Mouse (Mus musculus) intestine, embryonic 14.5 days (tissue): ENCODE measurements around the gene Degs1. TPM values are rescaled to one million over a fixed set of nuclear protein-coding genes. Genes with fewer than 3 reads are reported as not detected.

Source experiments
- ATAC-seq: fragments of 200-750 bp; cut with Nextera tagmentation; replicated peaks from 2 replicates; pipeline ENCODE4 v1.8.0; 2017; ENCODE audit warnings: low read depth, moderate number of reproducible peaks, moderate TSS enrichment, moderate library complexity; ENCODE audit not compliant: low FRiP score, low TSS enrichment
- DNase-seq: peaks from one replicate; pipeline ENCODE4 v3.0.0-alpha.2; 2018; ENCODE audit warnings: low spot score
- H3K27ac ChIP-seq: fragments of 300-500 bp; sonication (generic); 2 replicates; pipeline ENCODE4 v1.5.1; 2014; ENCODE audit warnings: low read depth, mild to moderate bottlenecking, control low read depth
- H3K27me3 ChIP-seq: fragments of 300-500 bp; sonication (generic); replicated peaks from 2 replicates; pipeline ENCODE4 v1.6.1; 2014; ENCODE audit warnings: low read length, control low read depth; ENCODE audit not compliant: control insufficient read depth, insufficient read depth
- H3K36me3 ChIP-seq: fragments of 300-500 bp; sonication (generic); 2 replicates; pipeline ENCODE4 v1.6.1; 2014; ENCODE audit warnings: low read length, control low read depth; ENCODE audit not compliant: control insufficient read depth, insufficient read depth
- H3K4me1 ChIP-seq: fragments of 300-500 bp; sonication (generic); replicated peaks from 2 replicates; pipeline ENCODE4 v1.6.1; 2014; ENCODE audit warnings: low read length, control low read depth, mixed read lengths; ENCODE audit not compliant: control insufficient read depth, insufficient read depth
- H3K4me2 ChIP-seq: fragments of 300-500 bp; sonication (generic); 2 replicates; pipeline ENCODE4 v1.6.1; 2014; ENCODE audit warnings: low read length
- H3K4me3 ChIP-seq: fragments of 300-500 bp; sonication (generic); 2 replicates; pipeline ENCODE4 v1.5.1; 2014; ENCODE audit warnings: low read depth, low read length, control low read depth, mixed read lengths
- H3K9ac ChIP-seq: fragments of 300-500 bp; sonication (generic); 2 replicates; pipeline ENCODE4 v1.6.1; 2014; ENCODE audit warnings: mild to moderate bottlenecking, low read length
- H3K9me3 ChIP-seq: fragments of 300-500 bp; sonication (generic); 2 replicates; pipeline ENCODE4 v1.6.1; 2016; ENCODE audit warnings: low read length, control low read depth; ENCODE audit not compliant: control insufficient read depth
- WGBS: fragments of 180-500 bp; shearing (Covaris S2); extraction: QIAGEN DNeasy Blood & Tissue Kit; methylation state at CpG from one replicate; pipeline ENCODE4 v1.1.7; 2014; 5-methylcytosine and 5-hydroxymethylcytosine counted together
- polyA plus RNA-seq: library from polyadenylated mRNA; unstranded; fragments of >200 nt; fragmentation: Nextera tagmentation; extraction: Ambion mirVana; gene quantifications from 2 replicates; pipeline ENCODE4 v1.2.1, GENCODE M21; 2014

Gene Degs1
- polyA plus RNA-seq, 1 experiment from 2014 or later: 119 TPM

DNA sequence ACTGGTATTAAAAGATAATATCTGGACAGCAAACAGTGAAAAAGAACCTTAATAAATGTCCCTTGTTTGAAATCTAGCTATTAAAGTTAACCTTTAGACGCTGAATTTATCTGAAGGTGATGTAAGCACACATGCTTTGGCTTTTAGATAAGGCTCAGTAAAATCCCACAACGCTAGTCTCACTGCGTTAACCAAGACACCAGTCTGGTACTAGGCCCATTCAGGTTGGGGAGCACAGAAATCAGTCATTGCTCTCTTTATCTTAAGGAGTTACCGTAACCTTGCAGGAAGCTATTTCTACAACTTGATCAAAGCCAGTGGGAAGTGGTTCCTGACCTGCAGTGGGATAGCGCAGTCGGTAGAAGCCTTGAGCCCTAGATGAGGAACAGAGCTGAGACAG is 7.5 kb downstream of the Degs1 start:
- Histone ChIP-seq H3K27ac (no peak overlapping the region), H3K27me3 (no peaks in the 10 kb centered on the region), H3K9me3 (no peaks in the 10 kb centered on the region), H3K4me2 (no peak overlapping the region), H3K4me3 (no peak overlapping the region), H3K4me1 (peaks cover 2% of the 10 kb centered on the region; the same call in 1 of the 2 replicates), H3K9ac (no peak overlapping the region), H3K36me3 (peaks cover 51% of the 10 kb centered on the region)
- DNase-seq (no peak), ATAC-seq (peak; percentile 67; the same call in 1 of the 2 replicates)
- WGBS: 65% methylated on average over 6 of the region's 6 CpGs

DNA sequence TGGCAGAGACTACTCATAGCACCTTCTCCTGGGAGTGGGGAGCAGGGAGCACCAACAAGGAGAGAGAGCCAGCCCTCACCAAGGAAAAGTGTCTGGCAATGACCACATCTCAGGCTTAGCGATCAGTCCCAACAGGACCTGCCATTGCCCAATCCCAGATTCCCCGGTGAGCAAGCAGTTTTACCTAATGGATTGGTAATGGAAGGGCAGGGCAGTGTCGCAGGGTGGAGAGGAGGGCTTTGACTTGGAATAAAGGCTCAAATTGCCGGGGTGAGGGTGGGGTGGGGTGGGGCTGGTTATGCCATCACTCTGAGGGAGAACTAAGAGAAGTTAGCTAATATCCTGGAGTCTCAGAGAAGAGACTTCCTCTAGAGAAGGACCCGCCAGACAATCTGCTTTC is 11.0 kb downstream of the Degs1 start:
- no peak overlapping the region for H3K4me2 ChIP-seq
- H3K9me3 ChIP-seq: no peaks in the 10 kb centered on the region
- no peak overlapping the region for H3K4me3 ChIP-seq
- H3K36me3 ChIP-seq: peaks cover 25% of the 10 kb centered on the region
- H3K9ac ChIP-seq: no peak overlapping the region
- no peaks in the 10 kb centered on the region; the same call in 1 of the 2 replicates for H3K4me1 ChIP-seq
- no peak for DNase-seq
- no peaks in the 10 kb centered on the region for H3K27me3 ChIP-seq
- no peak for ATAC-seq
- 81% methylated on average over 5 of the region's 5 CpGs for whole genome bisulfite sequencing
- no peak overlapping the region for H3K27ac ChIP-seq

DNA sequence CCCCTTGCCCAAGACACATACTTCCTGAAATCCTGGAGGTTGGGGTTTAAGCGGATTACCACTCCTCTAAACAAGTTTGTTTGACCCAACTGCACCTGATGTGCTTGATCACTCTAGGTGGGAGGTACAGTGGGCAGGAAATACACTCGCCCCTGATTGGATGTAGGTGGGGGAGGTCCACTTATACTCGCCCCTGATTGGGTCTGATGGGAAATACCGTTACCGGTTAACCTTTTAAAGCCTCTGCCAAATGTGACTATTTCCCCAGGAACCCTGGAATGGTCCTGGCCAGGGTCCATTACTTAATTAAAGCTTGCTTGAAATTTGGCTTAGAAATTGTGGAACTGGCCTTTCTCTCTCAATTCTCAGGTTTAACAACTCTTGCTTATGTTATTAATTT is 11.5 kb downstream of the Degs1 start:
- H3K27me3 ChIP-seq: no peaks in the 10 kb centered on the region
- H3K4me3 ChIP-seq: no peak overlapping the region
- H3K27ac ChIP-seq: no peak overlapping the region
- 82% methylated on average over 5 of the region's 5 CpGs for WGBS
- no peak overlapping the region for H3K4me2 ChIP-seq
- DNase-seq (no peak), ATAC-seq (no peak)
- H3K9me3 ChIP-seq: no peaks in the 10 kb centered on the region
- no peaks in the 10 kb centered on the region; the same call in 1 of the 2 replicates for H3K4me1 ChIP-seq
- peaks cover 20% of the 10 kb centered on the region for H3K36me3 ChIP-seq
- no peak overlapping the region for H3K9ac ChIP-seq

DNA sequence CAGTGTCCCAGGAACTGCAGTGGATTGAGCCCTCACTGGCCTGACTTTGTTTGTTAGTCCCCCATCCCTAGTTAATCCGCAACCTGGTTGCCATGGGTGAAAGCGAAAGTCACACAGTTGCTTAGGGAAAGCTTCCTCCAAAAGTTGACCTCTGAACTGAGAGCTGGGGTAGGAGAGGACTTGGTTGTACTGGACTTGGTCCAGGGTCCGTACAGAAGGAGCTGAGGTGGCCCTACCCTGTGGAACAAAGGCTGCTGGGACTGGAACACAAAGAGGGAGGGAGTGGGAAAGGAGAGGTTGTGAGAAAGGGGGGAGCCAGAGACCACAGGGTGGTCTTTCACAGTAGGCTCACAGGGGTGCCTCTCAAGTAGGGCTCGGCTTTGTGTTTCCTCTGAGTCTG is 14.3 kb downstream of the Degs1 start:
- H3K27ac ChIP-seq: no peak overlapping the region
- 65% methylated on average over 4 of the region's 4 CpGs for WGBS

DNA sequence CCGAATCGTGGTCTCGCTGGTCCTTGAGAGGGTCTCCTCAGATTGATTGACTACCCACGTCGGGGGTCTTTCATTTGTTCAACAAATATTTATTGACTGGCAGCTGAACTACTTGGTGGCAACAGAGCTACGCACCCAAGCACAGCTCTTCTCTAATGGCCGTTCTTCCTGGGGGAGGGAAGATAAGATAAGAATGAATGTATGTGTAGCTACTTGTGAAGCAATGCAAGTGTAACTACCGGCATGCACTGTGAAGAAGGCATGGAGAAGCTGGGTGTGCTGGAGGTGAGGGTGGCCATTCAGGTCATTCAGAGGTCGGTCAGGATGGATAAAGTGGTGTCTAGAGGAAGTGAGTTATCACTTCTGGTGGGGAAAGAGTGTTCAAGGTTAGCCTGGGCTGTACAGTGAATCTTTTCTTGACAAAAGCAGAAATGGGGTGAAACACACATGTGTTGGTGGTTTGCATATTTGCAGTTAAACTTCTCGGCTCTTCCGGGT is 16.5 kb downstream of the Degs1 start:
- no peak overlapping the region for H3K4me2 ChIP-seq
- no peaks in the 10 kb centered on the region for H3K4me1 ChIP-seq
- 87% methylated on average over 11 of the region's 11 CpGs for WGBS
- no peaks in the 10 kb centered on the region for H3K9me3 ChIP-seq
- no peak overlapping the region for H3K9ac ChIP-seq
- no peaks in the 10 kb centered on the region for H3K27me3 ChIP-seq
- no peak overlapping the region for H3K4me3 ChIP-seq
- no peak overlapping the region for H3K27ac ChIP-seq
- DNase-seq (no peak), ATAC-seq (no peak)
- no peaks in the 10 kb centered on the region for H3K36me3 ChIP-seq

More for the DNA sequence above, 14.3 kb downstream of the Degs1 start:
- H3K9me3 ChIP-seq: no peaks in the 10 kb centered on the region
- DNase-seq (no peak), ATAC-seq (0 out of 2 replicates have a peak, but pooled peaks have one; percentile 27)
- H3K9ac ChIP-seq: no peak overlapping the region
- peaks cover 8% of the 10 kb centered on the region; the same call in 1 of the 2 replicates for H3K36me3 ChIP-seq
- no peak overlapping the region for H3K4me3 ChIP-seq
- H3K27me3 ChIP-seq: no peaks in the 10 kb centered on the region
- no peaks in the 10 kb centered on the region for H3K4me1 ChIP-seq
- H3K4me2 ChIP-seq: no peak overlapping the region

DNA sequence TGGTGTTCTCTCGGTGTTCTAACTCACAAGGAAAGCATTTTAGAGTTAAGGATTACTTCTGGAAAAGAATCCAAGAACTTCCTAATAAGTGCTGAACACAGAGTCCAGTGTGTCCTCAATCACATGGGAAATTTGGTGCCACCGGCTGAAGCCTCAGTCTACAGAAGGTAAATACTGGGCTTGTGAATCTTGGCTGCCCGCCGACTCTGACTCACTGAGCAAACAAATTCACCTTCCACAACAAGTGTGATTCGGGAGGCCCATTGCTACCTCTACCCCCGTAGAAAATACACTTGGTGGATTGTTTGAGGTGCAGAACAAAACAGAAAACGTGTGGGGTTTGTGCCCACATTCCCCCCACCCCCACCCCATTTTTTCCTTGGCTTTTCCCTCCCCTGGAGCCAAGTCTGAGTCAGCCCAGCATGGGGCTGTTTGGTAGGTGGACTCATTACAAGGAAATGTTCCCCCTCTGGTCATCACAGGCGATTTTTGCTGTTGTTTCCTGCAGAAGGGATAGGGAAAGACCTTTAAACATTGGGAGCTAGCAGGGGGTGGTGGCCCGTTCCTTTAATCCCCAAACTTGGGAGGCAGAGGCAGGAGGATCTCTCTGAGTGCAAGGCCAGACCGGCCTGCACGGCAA is 26.4 kb downstream of the Degs1 start:
- H3K4me3 ChIP-seq: no peak overlapping the region
- ATAC-seq (peak; percentile 79), DNase-seq (no peak)
- H3K9me3 ChIP-seq: no peaks in the 10 kb centered on the region
- H3K36me3 ChIP-seq: no peaks in the 10 kb centered on the region
- no peaks in the 10 kb centered on the region for H3K27me3 ChIP-seq
- no peak overlapping the region for H3K9ac ChIP-seq
- no peak overlapping the region for H3K4me2 ChIP-seq
- no peaks in the 10 kb centered on the region for H3K4me1 ChIP-seq
- WGBS: 81% methylated on average over 11 of the region's 11 CpGs
- peak overlapping the region; percentile 47; the same call in 1 of the 2 replicates for H3K27ac ChIP-seq

DNA sequence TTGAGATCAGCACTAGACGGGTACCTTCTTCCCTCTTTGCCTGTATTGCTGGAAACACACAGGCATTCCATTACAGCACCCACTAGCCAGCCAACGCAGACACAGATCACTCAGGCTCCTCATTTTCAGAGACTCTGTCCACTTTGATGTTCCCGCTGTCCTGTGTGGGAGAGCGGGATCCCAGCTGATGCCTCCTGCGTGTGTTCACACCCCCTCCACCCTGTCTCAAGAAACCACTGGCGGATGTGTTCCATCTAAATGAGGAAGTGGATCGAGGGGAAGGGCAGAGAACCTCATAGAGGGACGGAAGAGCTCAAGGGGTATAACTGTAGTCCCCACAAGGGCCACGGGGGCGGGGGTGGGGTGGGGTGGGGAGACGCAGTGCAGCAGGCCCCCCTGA is 27.6 kb downstream of the Degs1 start:
- H3K36me3 ChIP-seq: no peaks in the 10 kb centered on the region
- H3K9me3 ChIP-seq: no peaks in the 10 kb centered on the region
- no peak overlapping the region for H3K9ac ChIP-seq
- WGBS: 85% methylated on average over 11 of the region's 11 CpGs
- no peak for DNase-seq
- H3K4me1 ChIP-seq: no peaks in the 10 kb centered on the region
- H3K4me3 ChIP-seq: no peak overlapping the region
- ATAC-seq: no peak
- no peak overlapping the region for H3K4me2 ChIP-seq
- no peaks in the 10 kb centered on the region for H3K27me3 ChIP-seq
- H3K27ac ChIP-seq: no peak overlapping the region

DNA sequence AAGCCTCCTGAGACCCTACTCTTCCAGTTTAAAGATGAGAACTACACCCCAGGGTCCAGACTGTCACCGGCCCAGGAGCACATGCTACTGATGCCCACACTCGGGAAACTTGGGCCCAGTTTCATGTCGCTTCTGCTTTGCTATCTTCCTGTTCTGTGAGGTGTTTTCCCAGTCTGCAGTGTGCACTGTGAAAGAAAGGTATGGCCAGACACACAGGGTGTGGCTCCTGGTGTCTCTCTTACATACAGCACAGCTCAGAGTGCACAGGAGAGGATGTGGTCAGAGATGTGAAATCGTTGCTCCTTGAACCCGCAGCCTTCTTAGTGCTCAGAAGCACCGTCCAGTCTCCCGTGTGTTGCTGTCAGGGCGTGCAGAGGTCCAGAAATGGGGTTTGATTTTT is 28.0 kb downstream of the Degs1 start:
- Histone ChIP-seq H3K4me2 (no peak overlapping the region), H3K4me3 (no peak overlapping the region), H3K36me3 (no peaks in the 10 kb centered on the region), H3K4me1 (no peaks in the 10 kb centered on the region), H3K27ac (no peak overlapping the region), H3K9me3 (no peaks in the 10 kb centered on the region), H3K27me3 (no peaks in the 10 kb centered on the region), H3K9ac (no peak overlapping the region)
- WGBS: 80% methylated on average over 8 of the region's 8 CpGs
- no peak for ATAC-seq
- no peak for DNase-seq
